Mouse (Mus musculus) MEL (cell line): ENCODE results near the gene Spaca1. TPM values are rescaled to one million over a fixed set of nuclear protein-coding genes. Genes with fewer than 3 reads are reported as not detected.

Experiments used
- DNase-seq: peaks from one replicate; pipeline ENCODE4 v3.0.0; 2011; ENCODE audit warnings: low read depth, low spot score
- H3K27ac ChIP-seq: 2 replicates; pipeline ENCODE4 v1.5.1; 2012; ENCODE audit warnings: low read depth, mild to moderate bottlenecking, control low read depth, low read length, moderate library complexity; ENCODE audit not compliant: control insufficient read depth
- H3K27me3 ChIP-seq, 2 experiments: fragments of 150-350 bp in 1 of 2; sonication (generic) in 1 of 2; 2 replicates each; pipeline ENCODE4 v1.6.1; 2012; ENCODE audit warnings: low read length in 2 of 2, mild to moderate bottlenecking in 2 of 2, improper control_type of control experiment in 1 of 2, moderate library complexity in 1 of 2; ENCODE audit not compliant: insufficient read depth in 2 of 2, control insufficient read depth in 1 of 2
- H3K36me3 ChIP-seq, 2 experiments: 2 replicates each; pipeline ENCODE4 v1.6.1; 2012 to 2014; ENCODE audit warnings: low read length in 2 of 2, improper control_type of control experiment in 1 of 2, inconsistent platforms in 1 of 2, mild to moderate bottlenecking in 1 of 2; ENCODE audit not compliant: insufficient read depth in 2 of 2, control insufficient read depth in 1 of 2
- H3K4me1 ChIP-seq, 2 experiments: fragments of 150-350 bp in 1 of 2; sonication (generic) in 1 of 2; 2 replicates each; pipeline ENCODE4 v1.6.1; 2012; ENCODE audit warnings: low read length in 2 of 2, improper control_type of control experiment in 1 of 2, mild to moderate bottlenecking in 1 of 2; ENCODE audit not compliant: insufficient read depth in 2 of 2, control insufficient read depth in 1 of 2
- H3K4me3 ChIP-seq, 2 experiments: fragments of 150-350 bp in 1 of 2; sonication (generic) in 1 of 2; 2 replicates each; pipeline ENCODE4 v1.5.1; 2012; ENCODE audit warnings: low read depth in 2 of 2, low read length in 2 of 2, mild to moderate bottlenecking in 2 of 2, moderate library complexity in 2 of 2, control low read depth in 1 of 2, improper control_type of control experiment in 1 of 2; ENCODE audit not compliant: control insufficient read depth in 1 of 2, insufficient read depth in 1 of 2
- H3K79me2 ChIP-seq: 2 replicates; pipeline ENCODE4 v1.6.1; 2012; ENCODE audit warnings: mild to moderate bottlenecking, low read length, moderate library complexity; ENCODE audit not compliant: control insufficient read depth, poor library complexity, insufficient read depth
- H3K9ac ChIP-seq: 2 replicates; pipeline ENCODE4 v1.6.1; 2012; ENCODE audit warnings: low read depth, mild to moderate bottlenecking, control low read depth, low read length, moderate library complexity; ENCODE audit not compliant: control insufficient read depth, poor library complexity, severe bottlenecking
- H3K9me3 ChIP-seq: fragments of 150-350 bp; sonication (generic); replicated peaks from 2 replicates; pipeline ENCODE4 v1.6.1; 2012; ENCODE audit warnings: mild to moderate bottlenecking, low read length, improper control_type of control experiment, moderate library complexity; ENCODE audit not compliant: insufficient read depth
- CHD2 ChIP-seq: IDR thresholded peaks from 2 replicates; pipeline ENCODE4 v1.6.1; 2011; ENCODE audit warnings: low read length, improper control_type of control experiment
- ELF1 ChIP-seq: IDR thresholded peaks from 2 replicates; pipeline ENCODE4 v1.6.1; 2014; ENCODE audit warnings: low read depth, mild to moderate bottlenecking, inconsistent platforms, low read length, improper control_type of control experiment, moderate library complexity
- EP300 ChIP-seq, 2 experiments: IDR thresholded peaks; 2 replicates each; pipeline ENCODE4 v1.6.1; 2011; ENCODE audit warnings: improper control_type of control experiment in 2 of 2, low read length in 2 of 2, low read depth in 1 of 2, mild to moderate bottlenecking in 1 of 2
- ETS1 ChIP-seq: IDR thresholded peaks from 2 replicates; pipeline ENCODE4 v1.6.1; 2012; ENCODE audit warnings: low read depth, mild to moderate bottlenecking, inconsistent platforms, low read length, improper control_type of control experiment, moderate library complexity
- HCFC1 ChIP-seq: IDR thresholded peaks from 2 replicates; pipeline ENCODE4 v1.6.1; 2012; ENCODE audit warnings: low read depth, mild to moderate bottlenecking, inconsistent platforms, low read length, improper control_type of control experiment, moderate library complexity
- MAFK ChIP-seq: IDR thresholded peaks from 2 replicates; pipeline ENCODE4 v1.6.1; 2011; ENCODE audit warnings: low read depth, mild to moderate bottlenecking, low read length, improper control_type of control experiment, borderline replicate concordance
- MAX ChIP-seq: IDR thresholded peaks from 2 replicates; pipeline ENCODE4 v1.6.1; 2011; ENCODE audit warnings: low read length, improper control_type of control experiment
- MEF2A ChIP-seq: IDR thresholded peaks from 2 replicates; pipeline ENCODE4 v1.6.1; 2014; ENCODE audit warnings: low read depth, mild to moderate bottlenecking, inconsistent platforms, low read length, improper control_type of control experiment; ENCODE audit not compliant: poor library complexity, insufficient replicate concordance, severe bottlenecking; ENCODE audit errors: extremely low read depth
- MXI1 ChIP-seq: IDR thresholded peaks from 2 replicates; pipeline ENCODE4 v1.6.1; 2011; ENCODE audit warnings: mild to moderate bottlenecking, low read depth, low read length, improper control_type of control experiment
- MYC ChIP-seq: IDR thresholded peaks from 2 replicates; pipeline ENCODE4 v1.6.1; 2011; ENCODE audit warnings: low read depth, mild to moderate bottlenecking, low read length, improper control_type of control experiment, moderate library complexity
- POLR2A ChIP-seq, 2 experiments: IDR thresholded peaks; 2 replicates each; pipeline ENCODE4 v1.6.1; 2011 to 2012; ENCODE audit warnings: low read length in 2 of 2, mild to moderate bottlenecking in 2 of 2, control low read depth in 1 of 2, improper control_type of control experiment in 1 of 2, low read depth in 1 of 2, moderate library complexity in 1 of 2; ENCODE audit not compliant: control insufficient read depth in 1 of 2, insufficient read depth in 1 of 2, poor library complexity in 1 of 2
- POLR2AphosphoS5 ChIP-seq: IDR thresholded peaks from 2 replicates; pipeline ENCODE4 v1.6.1; 2012; ENCODE audit warnings: low read depth, borderline replicate concordance, mild to moderate bottlenecking, inconsistent platforms, low read length, moderate library complexity, mixed read lengths
- RAD21 ChIP-seq: IDR thresholded peaks from 2 replicates; pipeline ENCODE4 v1.6.1; 2011; ENCODE audit warnings: mild to moderate bottlenecking, low read depth, low read length, improper control_type of control experiment
- RCOR1 ChIP-seq: IDR thresholded peaks from 2 replicates; pipeline ENCODE4 v1.6.1; 2012; ENCODE audit warnings: low read depth, mild to moderate bottlenecking, inconsistent platforms, low read length, improper control_type of control experiment
- SIN3A ChIP-seq: IDR thresholded peaks from 2 replicates; pipeline ENCODE4 v1.6.1; 2012; ENCODE audit warnings: low read length, improper control_type of control experiment, inconsistent platforms
- TAL1 ChIP-seq: IDR thresholded peaks from 2 replicates; pipeline ENCODE4 v1.6.1; 2012; ENCODE audit warnings: mild to moderate bottlenecking, inconsistent platforms, low read length, moderate library complexity, mixed read lengths
- TBP ChIP-seq: IDR thresholded peaks from 2 replicates; pipeline ENCODE4 v1.8.0; 2011; ENCODE audit warnings: low read depth, low read length, improper control_type of control experiment
- TCF12 ChIP-seq: IDR thresholded peaks from 2 replicates; pipeline ENCODE4 v1.6.1; 2014; ENCODE audit warnings: low read depth, mild to moderate bottlenecking, inconsistent platforms, low read length, improper control_type of control experiment, moderate library complexity
- UBTF ChIP-seq: IDR thresholded peaks from 2 replicates; pipeline ENCODE4 v1.6.1; 2012; ENCODE audit warnings: low read depth, mild to moderate bottlenecking, inconsistent platforms, low read length, improper control_type of control experiment, moderate library complexity, borderline replicate concordance; ENCODE audit not compliant: insufficient read depth
- ZC3H11A ChIP-seq: IDR thresholded peaks from 2 replicates; pipeline ENCODE4 v1.6.1; 2012; ENCODE audit warnings: low read depth, mild to moderate bottlenecking, inconsistent platforms, low read length, improper control_type of control experiment
- ZMIZ1 ChIP-seq: IDR thresholded peaks from 2 replicates; pipeline ENCODE4 v1.6.1; 2012; ENCODE audit warnings: low read depth, mild to moderate bottlenecking, inconsistent platforms, low read length, improper control_type of control experiment, moderate library complexity
- polyA plus RNA-seq, 2 experiments: library from polyadenylated mRNA; stranded (reverse) in 1 of 2; unstranded in 1 of 2; fragments of >175 nt in 1 of 2; fragments of >200 nt in 1 of 2; gene quantifications; 2 replicates each; pipeline versions ENCODE4 v1.2.1 to v1.2.4; 2012; ENCODE audit warnings: low replicate concordance in 2 of 2, low read depth in 1 of 2; ENCODE audit not compliant: insufficient read length in 2 of 2, insufficient read depth in 1 of 2, missing spikeins in 1 of 2
- total RNA-seq: library from RNA; depleted of rRNA; stranded (reverse); fragments of 300-350 nt; gene quantifications from 2 replicates; pipeline ENCODE4 v1.2.3, GENCODE M21; 2012

Spaca1 gene
- total and polyA plus RNA-seq, 3 experiments, result not detected

GRCm38 (mm10) chr4:34058320-34058719 lies 8.3 kb upstream of the Spaca1 start:
- DNase-seq, result no peak
- H3K4me1 ChIP-seq, result no peaks in the 10 kb centered on the region
- H3K27ac ChIP-seq, result no peak overlapping the region
- no peaks in the 10 kb centered on the region for H3K9me3 ChIP-seq
- H3K9ac ChIP-seq, result no peak overlapping the region
- H3K79me2 ChIP-seq, result no peaks in the 10 kb centered on the region
- H3K4me3 ChIP-seq, result no peak overlapping the region
- H3K27me3 ChIP-seq, result no peaks in the 10 kb centered on the region
- no peaks in the 10 kb centered on the region for H3K36me3 ChIP-seq
- no peak for TF ChIP-seq ETS1
- TF ChIP-seq MYC, result no peak
- no peak for TF ChIP-seq UBTF
- TF ChIP-seq ZC3H11A, result no peak
- TF ChIP-seq TAL1, result no peak
- TF ChIP-seq MXI1, result no peak
- no peak for TF ChIP-seq RAD21
- no peak for TF ChIP-seq TBP
- no peak for TF ChIP-seq ELF1
- no peak for TF ChIP-seq ZMIZ1
- TF ChIP-seq POLR2A (IDR thresholded peaks at IDR 0.05; ENCODE audit: control insufficient read depth in 1 of 2, insufficient read depth in 1 of 2, low read depth in 1 of 2, low read length in 2 of 2, poor library complexity in 1 of 2), result no peak
- no peak for TF ChIP-seq HCFC1
- no peak for TF ChIP-seq MEF2A
- no peak for TF ChIP-seq POLR2AphosphoS5
- TF ChIP-seq TCF12, result no peak
- no peak for TF ChIP-seq EP300 (IDR thresholded peaks at IDR 0.05; ENCODE audit: low read depth in 1 of 2, low read length in 2 of 2)
- no peak for TF ChIP-seq SIN3A
- TF ChIP-seq RCOR1, result no peak

- Histone ChIP-seq H3K79me2 (no peaks in the 10 kb centered on the region), H3K4me3 (no peak overlapping the region)
- TF ChIP-seq MAX, result no peak
- no peak for TF ChIP-seq MAFK
- TF ChIP-seq CHD2, result no peak
- TF ChIP-seq, all 39 proteins: peak for 0
- Histone ChIP-seq H3K27ac (no peak overlapping the region), H3K36me3 (no peaks in the 10 kb centered on the region), H3K9me3 (no peaks in the 10 kb centered on the region), H3K9ac (no peak overlapping the region), H3K4me1 (no peaks in the 10 kb centered on the region), H3K27me3 (no peaks in the 10 kb centered on the region; a peak in 1 of 4 replicates)
- DNase-seq, result no peak
These were observed 23.2 kb downstream of the Spaca1 start for GRCm38 (mm10) chr4:34026771-34027170.
